Mouse (Mus musculus): ENCODE data around the gene Tmed2.
"Not testable (repeated sequence)": the region's sequence is repeated elsewhere in the genome, so short reads cannot be mapped to it uniquely, and the experiment has no call there.

Tmed2 gene

DNA sequence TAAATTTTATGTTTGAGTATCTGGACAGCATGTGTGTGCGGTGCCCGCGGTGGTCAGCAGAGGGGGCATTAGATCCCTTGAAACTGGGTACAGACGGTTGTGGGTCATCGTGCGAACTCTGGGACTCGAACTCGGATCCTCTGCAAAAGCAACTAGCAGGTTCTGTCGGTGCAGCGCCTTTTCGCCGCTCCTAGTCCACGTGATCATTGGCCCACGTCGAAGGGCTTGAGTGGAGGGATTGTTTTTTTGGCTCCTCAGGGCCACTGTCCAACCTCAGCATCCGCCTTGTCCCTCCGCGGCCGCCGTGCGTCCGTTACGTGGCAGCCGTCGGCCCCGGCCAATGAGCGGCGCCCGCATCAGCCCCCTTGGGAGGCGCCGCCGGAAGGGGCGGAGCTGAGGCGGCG lies at the start of gene Tmed2:
Tmed2 (plus strand) TSS at position 313 of the 404 bp plus-strand sequence.
- peak; percentile 97 for DNase-seq (ENCODE audit: low read depth, low spot score)

DNA sequence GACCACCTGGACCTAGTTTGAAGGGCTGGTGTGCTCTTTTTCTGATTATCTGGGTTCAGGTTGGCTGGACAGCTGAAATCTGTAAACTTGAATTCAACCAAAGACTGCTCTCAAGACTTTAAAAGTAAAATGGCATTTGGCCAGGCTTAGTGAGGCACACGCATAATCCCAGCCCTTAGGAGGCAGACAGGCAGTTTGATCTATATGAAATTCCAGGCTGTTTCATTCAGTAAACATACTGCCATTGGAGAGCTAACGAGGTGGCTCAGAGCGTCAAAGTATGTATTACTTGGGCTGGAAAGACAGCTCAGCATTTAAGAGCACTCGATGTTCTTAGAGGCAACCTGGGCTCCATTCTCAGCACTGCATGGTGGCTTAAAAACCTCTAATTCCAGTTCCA lies 48.8 kb upstream of the Tmed2 start:
- no peak for DNase-seq (ENCODE audit: low read depth, low spot score)

DNA sequence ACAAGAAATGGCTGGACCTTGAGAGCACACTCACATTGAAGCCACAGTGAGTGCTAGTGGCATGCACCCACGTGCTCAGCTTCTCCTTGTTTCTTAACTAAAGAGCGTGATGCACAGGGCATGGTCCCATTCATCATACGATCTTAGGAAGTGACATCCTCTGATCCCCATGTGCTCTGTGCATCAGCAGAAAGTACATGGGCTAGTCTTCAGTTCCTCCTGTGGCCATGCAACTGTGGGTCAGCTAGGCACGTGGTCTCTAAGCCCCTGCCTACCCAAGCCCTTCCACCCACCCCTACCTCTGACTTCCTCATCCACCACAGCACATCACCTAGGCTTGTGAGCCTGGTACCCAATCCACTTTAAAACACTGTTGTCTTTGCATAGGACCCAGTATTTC lies 47.9 kb upstream of the Tmed2 start:
- DNase-seq (ENCODE audit: low read depth, low spot score), result no peak

DNA sequence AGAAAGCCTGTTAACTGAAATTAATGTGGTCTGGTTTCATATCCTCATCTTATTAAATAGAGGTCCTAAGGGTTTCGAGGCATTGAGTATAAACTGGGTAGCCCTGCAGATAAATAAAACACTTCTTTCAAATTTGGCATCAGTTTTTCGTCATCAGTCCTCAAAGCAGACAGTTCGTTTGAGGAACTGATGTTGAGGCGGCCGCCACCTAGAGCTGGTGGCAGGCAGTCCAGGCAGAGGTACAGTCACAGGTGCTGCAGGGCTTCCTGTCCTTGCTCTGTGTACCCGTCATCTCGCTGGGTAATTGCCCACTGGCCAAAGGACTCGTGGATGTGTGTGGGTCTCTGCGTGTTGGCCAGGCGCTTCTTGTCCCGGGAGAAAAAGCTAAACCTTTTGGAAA lies 47.0 kb upstream of the Tmed2 start:
- peak; percentile 73 for DNase-seq (ENCODE audit: low read depth, low spot score)

DNA sequence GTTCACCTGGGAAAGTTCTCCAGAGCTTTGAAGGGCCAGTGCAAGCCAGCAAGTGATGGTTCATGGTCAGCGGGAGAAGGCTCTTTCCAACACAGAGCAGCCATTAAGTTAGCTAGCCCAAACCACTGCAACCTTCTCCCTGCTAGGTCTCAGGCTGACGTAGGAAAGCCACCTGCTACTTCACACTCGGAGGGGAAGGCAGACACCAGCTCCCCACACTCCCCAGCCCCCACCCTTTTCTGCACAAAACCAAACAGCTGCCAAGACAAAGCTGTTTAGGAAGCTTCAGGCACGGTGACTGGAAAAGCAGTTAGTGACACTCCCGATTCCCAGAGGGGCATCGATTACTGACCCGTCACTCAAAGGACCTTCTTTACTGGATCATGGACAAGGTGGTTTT lies 44.9 kb upstream of the Tmed2 start:
- DNase-seq (ENCODE audit: low read depth, low spot score), result no peak

DNA sequence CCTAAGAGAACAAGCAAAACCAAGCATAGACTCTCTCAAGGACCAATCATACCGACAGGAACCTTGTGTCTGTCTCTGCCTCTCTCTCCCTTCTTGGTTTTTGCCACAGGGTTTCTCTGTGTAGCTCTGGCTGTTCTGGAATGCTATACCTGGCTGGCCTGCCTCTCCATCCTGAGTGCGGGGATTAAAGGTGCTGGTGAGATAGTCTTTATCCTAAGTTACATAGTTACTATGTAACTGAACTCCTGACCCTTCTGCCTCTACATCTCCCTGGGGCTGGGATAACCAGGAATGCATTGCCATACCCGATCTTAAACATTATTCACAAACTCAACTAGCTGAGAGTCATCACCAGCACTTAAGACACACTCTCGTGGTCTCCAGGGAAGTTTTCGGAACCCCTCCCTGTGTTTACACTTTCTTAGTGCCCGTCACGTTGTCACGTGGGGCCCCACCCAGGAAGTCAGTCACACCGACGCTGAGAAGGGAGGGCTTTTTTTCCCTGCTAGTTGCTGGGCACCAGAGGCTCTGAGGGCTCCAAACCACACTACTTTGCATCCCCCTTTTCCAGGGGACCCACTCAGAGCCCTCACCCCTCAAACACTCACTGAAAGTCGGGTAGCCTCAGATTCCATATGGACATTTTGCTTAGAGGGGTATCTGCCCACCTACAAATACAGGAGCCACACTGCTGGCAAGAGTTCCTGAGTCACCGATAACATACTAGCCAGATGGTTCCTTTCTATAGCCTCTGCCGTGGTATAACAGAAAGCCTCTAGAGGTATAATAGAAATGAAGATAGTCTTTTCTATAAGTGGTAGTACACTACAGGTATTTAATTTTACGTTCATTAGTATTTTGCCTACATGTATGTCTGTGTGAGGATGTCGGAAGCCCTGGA lies 43.6 kb upstream of the Tmed2 start:
- no peak for DNase-seq (ENCODE audit: low read depth, low spot score)

DNA sequence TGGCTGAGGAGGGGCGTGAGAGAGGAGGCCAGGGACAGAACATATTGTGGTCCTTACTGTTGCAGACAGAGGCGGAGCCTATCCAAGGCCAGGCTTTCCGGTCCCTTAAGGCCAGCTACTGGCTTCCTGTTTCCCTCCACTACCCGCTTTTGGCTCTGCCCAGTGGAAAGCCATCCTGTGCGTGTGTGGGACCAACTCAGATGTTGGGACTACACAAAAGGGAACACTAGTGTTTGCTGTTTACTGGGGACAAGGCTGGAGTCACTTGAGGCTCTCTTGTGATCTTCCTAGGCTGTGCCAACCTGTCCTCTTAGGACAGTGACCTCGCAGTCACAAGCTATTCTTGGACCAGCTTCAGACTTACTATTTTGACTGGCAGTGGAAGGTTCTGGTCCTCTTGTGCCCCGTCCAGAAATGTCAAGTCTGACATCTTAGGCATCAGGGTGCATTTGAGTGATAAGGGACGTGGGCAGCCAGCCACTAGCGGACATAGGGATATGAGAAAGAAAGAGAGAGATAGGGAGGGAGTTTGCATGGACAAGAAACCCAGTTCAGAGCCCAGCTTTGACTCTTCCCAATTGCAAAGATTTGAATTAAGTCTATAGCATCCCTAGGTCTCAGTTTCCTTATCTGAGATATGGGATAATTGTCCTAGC lies 42.1 kb upstream of the Tmed2 start:
- DNase-seq (ENCODE audit: low read depth, low spot score), result no peak

DNA sequence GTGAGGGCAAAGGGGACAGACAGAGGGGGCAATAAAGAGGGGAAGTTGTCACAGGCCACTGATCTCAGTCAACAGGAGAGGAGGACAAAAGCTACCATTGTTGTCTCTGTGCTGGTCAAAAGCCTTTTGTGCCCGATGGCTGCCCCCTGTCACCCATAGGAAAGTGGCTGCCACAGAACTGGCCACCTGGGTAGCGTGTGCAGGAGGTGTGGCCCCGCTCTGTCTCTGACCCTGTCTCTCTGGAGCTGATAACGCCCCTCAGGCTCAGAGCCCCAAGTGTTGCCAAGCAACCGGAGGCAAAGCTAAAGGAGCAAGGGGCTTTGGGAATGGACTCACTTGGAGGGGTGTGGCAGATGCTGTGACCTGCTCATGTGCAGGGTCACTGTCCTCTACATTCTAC lies 41.5 kb upstream of the Tmed2 start:
- DNase-seq (ENCODE audit: low read depth, low spot score), result no peak

DNA sequence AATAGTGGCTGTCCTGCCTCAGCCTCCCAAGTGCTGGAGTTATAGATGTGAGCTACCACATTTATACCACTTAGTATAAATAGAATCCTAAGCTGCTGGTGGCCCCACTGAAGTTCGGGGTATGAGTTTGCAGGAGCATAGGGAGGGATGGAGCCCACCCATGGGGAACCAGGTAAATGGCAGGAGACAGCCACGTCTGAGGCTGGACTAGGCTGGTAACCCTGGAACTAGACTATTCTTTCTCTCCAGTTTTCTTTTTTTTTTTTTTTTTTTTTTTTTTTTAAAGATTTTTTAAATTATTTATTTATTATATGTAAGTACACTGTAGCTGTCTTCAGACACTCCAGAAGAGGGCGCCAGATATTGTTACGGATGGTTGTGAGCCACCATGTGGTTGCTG lies 40.5 kb upstream of the Tmed2 start:
- DNase-seq (ENCODE audit: low read depth, low spot score), result not testable (repeated sequence)

DNA sequence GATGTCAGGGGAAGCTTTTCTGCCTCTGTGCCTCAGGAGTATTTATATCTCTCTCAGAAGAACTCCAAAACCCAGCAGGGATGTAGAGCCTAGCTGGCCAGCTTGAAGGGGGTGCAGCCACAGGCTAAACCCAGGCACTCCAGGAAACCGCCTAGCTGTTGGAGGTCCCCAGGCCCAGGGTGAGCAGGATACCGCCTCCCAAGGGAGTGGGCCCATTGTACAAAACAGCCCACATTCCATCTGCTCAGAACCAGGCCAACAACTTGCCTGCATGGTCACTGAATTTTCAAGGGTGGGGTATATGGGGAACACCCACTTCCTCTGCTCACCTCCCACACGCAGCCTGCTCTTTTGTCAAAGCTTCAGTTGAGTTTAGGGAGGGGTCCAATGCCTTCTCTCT lies 39.9 kb upstream of the Tmed2 start:
- DNase-seq (ENCODE audit: low read depth, low spot score), result no peak

DNA sequence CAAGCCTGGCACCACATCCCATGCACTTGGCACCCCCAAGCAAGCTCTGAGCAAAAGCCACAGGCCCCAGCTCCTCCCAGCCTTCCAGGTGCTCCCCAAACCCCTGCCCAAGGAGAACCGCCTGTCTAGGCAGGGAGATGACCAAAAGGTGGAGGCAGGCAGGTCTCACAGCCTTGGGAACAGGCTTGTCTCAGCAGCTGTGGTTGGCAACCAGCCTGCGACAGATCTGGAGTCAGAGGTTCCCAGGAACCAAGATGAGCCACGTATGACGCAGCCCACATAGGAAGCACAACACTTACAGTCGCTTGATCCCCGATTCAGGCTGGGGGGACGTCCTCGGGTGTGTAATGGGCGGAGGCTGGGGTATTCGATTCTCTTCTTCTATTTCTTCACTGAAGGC lies 39.0 kb upstream of the Tmed2 start:
- DNase-seq (ENCODE audit: low read depth, low spot score), result no peak

DNA sequence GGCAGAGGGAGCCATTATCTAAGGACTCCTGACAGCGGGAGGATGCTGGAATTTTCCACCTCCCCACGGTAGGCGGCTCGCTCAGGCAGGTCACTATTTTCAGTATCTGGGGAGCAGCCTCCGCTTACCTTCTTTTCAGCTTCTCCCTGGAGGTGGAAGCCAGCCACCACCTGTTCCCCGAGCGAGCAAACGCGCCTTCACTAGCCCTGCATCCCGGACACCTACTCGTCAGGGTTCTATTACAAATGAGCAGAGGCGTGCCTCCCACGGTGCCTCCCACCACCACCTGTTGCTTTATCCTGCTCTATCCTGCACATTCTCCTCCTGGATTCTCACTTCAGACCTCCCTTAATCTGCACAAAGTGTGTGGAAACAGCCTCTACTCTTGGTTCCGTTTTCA lies 36.8 kb upstream of the Tmed2 start:
- DNase-seq (ENCODE audit: low read depth, low spot score), result no peak

DNA sequence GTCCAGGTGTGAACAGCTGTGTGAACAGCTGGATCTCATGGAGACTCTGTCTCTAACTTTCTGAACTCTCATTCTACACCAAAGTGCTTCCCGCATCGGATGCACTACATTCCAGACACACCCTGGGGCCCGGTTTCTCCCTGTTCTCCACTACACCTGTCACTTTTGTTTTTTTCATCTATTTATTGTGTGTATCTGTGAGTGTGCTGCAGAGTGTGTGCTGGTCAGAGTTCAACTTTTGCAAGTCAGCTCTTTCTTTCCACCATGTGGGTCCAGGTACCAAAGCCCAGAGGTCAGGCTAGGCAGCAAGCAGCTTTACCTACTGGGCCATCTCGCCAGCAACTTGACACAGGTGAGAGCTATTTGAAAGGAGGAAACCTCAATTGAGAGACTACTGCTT lies 35.3 kb upstream of the Tmed2 start:
- DNase-seq (ENCODE audit: low read depth, low spot score), result no peak

DNA sequence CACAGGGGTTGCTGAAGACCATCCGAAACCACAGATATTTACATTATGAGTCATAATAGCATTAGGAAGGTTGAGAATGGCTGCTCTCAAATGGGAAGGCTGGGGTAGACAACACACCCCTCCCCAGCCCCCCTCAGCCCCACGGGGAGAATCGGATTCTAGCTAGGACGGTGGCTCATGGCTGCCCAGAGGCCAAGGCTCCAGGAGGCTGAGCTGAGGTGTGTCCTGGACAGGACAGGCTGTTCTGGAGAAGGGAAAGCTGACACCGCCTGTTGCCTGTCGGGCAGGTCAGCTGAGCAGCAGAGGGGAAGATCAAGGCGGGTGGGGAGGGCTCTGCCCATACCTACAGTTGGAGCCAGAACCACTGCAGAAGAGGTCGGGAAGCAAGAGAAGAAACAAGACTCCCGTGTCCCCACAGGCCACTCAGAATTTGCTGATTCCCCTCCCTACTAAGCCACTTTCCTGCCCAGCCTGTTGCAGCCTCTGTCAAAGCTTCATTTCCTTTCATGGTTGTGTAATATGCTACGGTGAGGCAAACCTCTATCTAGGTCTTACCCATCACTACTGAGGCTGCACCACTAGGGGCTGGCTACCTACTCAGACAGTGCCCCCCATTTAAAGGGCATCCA lies 33.6 kb upstream of the Tmed2 start:
- DNase-seq (ENCODE audit: low read depth, low spot score), result no peak

DNA sequence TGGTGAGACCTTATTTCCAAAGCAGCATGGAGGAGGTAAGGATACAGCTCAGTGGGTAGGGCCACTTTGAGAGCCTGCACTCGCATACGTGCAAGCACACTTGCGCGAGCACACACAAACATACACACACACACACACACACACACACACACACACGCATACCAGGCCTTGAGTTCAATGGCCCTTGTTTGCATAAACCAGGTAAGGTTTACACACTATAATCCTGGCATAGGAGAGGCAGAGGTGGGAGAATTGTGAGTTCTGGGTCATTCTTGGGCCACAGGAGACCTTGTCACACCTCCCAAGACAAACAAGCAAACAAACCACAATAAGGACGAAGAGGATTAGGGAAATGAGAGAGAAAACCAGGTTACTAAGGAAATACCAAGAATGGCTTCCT lies 31.3 kb upstream of the Tmed2 start:
- peak; percentile 23 for DNase-seq (ENCODE audit: low read depth, low spot score)

DNA sequence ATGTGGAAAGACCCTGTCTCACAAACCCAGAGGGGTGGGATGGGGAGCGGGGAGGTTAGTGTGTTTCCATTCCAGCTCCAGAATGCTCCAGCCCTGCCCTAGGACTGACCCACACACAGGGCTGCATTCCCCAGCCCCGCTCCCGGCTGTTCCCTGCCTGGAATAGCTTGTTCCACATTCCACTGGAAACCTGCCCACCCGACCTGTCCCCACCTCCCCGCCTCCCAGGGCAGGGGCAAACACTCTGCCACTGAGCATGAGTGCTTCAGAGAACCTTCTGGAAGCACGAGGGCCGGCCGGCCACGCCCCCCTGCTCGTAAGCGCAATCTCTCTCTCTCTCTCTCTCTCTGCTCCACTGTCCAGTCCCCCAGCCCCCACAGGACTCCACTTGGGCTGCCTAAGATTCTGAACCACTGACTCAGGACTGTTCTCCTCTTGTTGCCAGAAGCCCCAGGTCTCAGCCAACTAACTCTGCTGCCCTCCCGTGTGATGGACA lies 30.7 kb upstream of the Tmed2 start:
- no peak for DNase-seq (ENCODE audit: low read depth, low spot score)

DNA sequence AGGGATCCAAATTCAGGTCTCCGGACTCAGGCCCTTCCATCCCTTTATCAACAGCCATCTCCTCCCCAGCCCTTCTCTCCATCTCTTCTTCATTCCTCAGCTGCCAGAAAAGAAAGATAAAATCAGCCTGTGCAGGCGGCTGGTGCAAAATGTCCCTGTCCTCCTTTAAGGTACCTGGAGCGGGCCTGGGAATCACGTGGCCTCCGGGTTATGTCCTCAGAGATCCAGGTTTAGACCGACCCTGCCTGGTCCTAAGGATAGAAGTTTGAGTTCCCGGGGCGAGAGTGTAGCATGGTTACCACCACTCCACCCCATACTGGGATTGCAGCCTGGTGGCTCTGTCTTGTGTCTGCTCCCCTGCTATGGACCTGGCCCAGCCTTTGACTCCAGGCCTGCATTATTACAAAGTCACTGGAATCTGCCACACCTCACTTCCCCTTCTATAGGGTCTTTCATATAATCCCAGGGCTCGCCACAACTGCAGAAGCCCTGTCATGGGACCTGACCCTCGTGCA lies 29.9 kb upstream of the Tmed2 start:
- no peak for DNase-seq (ENCODE audit: low read depth, low spot score)

DNA sequence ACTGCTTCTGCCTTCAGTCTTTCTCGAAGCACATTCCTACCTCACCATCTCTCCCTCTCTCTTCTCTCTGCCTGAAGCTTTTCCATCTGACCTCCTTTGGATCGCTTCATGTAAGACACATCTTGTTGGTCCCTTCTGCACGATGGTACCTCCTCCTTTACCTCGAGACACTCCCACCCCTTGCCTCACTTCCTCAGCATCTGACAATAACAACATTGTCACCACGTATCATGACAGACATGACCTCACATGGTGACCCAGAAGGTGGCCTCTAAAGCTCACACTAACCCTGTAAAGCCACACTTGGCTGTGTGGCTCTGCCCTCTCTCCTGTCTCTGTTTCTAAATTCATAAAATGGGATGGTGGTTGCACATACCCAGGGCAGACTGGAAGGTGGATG lies 24.7 kb upstream of the Tmed2 start:
- DNase-seq (ENCODE audit: low read depth, low spot score), result no peak

DNA sequence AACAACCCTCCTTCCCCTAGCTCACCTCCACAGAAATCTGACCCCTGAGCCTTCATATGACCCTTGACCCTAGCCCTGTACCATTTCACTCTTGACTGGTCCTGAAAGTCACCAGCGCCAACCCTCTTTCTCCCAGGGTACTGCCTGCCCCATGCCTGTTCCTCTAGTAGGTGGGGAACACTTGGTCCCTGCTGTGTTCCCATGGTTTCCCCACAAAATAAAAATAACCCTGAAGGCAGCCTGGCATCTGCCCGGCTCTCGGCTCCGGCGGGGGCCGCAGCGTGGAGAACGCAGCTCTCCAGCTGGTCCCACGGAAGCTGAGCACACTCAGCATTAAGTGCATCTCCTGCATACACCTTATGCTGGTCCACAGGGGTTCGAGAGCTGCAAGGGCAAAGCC lies 21.8 kb upstream of the Tmed2 start:
- no peak for DNase-seq (ENCODE audit: low read depth, low spot score)

DNA sequence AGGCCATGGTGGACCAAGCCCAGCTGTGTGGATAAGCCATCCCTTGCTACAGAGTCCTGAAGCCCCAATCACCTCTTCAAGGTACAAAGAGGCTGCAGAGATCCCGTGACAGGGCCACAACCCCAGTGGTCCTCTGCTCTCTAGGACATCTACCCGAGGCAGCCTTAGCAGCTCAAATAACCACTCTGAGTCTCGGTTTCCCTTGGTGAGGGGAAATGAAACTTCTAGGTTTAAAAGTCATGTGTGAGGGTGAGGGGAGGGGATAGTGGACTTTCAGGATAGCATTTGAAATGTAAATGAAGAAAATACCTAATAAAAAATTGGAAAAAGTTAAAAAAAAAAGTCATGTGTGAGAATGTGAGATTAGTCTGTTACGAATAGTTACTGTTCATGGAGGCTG lies 18.9 kb upstream of the Tmed2 start:
- peak; percentile 64 for DNase-seq (ENCODE audit: low read depth, low spot score)

DNA sequence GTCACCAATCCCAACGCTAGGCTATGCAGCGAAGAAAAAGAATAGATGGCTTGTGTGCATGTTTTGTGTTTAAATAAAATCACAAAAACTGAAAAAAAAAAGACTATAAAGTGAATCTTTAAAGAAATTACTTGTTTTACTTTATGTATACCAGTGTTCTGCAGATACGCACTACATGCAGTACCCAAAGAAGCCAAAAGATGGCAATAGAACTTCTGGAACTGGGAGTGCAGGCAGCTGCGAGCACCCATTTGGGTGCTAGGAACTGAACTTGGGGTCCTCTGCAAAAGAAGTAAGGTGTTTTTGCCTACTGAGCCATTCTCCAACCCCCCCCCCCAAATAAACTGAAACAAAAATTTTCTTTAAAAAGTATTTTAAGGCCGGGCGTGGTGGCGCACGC lies 17.5 kb upstream of the Tmed2 start:
- DNase-seq (ENCODE audit: low read depth, low spot score), result peak; percentile 55

DNA sequence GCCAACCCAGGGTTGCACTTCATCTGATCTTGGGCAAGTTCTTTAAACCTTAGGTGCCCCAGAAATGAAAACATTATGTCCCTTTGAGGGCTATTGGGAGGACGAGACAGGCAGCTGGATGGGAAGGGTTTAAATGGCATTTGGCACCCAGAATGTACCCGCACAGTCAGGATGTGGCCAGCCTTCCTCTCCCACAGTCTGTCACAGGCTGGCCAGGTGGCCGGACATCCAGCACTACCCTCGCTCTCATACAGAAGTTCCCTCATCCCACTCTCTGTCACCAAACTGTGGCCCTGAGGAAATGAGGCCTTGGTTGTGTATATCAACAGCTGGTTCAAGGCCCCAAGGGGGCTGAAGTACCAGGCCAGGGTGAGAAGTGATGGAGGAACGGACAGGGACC lies 15.6 kb upstream of the Tmed2 start:
- DNase-seq (ENCODE audit: low read depth, low spot score), result no peak
